Mouse (Mus musculus): Measurements from ENCODE around the gene Csk.

Csk gene

DNA sequence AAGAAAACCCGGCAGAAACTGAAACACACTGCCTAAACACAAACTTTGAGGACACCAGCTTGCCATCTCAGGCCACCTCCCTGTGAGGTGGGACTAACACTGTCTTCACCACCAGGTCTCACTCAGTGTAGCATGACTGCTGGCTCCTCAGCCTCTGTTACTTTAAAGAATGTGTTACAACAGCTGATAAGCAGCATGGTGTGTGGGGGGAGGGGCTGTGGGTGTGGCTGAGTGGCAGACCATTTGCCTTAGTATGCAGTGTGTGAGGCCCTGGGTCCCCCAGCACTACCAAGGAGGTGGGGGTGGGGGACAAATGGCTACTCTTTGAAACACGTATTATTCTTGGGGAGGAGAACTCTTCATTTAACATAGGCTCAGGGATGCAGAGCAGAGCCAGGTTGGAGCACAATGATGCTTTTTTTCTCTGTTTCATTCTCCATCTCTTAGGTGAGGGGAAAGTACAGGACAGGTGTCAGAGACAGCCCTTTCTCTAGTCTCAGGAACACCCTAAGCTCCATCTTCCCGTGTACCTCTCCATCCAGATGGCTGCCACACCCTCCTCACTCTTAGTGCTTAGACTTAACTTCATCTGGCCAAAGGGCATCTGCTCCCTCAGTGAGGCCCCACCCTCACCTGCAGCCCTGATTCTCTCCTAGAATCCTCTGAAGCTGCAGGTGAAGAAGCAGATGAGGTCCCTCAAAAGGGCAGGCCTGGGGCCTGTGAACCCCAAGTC lies 52.6 kb downstream of the Csk start:
- peak; percentile 67 for DNase-seq (ENCODE audit: low spot score)

DNA sequence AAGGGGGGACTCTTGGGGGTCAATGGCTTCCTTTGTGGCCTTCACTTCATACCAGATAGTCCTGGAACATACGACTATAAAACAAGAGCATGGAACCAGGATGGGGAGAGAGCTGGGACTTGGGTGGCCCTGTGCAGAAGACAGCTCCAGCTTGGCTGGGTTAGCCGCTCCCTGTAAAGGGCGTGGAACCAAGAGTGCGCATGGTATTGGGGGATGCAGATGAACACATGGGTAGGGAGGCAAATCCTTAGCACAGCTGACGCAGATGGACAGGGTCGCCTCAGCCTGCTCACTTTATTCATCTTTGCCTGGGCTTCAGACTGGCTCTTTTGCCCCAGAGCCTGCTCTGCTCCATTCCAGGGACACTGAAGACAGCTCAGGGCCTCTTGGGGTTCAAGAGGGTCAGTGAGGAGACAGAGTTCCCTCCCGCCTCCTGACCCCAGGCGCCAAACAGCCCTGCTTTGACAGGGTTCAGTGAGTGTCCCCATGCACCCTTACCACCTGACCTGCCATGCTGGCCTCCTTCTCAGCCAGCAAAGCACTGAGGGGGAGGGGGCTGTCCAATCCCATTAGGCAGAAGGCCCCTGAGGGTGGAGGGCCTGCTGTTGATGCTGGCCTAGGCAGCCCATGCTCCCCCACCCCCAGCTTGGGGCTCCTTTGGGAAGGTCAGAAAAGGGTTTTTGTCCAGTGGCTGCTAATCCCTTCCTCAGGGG lies 54.4 kb downstream of the Csk start:
- DNase-seq (ENCODE audit: low spot score) = peak; percentile 52

DNA sequence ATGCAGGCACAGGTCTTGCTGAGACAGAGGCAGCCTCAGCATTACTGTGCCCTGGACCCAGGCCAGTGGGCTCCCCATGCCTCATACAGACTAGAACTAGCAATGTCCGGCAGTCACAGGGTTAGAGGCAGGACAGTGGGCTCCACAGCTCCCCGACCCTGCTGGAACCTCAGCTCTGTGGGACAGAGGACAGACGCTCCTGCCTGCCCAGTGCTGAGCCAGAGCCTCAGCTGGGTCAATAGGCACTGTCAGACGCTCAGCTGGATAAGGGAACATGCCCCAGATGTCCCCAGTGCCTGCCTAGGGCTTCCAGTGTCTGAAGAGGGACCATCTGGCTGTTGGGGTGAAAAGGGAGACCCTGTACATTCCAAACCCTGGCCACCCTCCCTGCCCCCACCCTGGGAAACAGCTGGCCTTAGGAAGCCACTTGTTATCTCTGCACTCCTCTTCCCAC lies 55.5 kb downstream of the Csk start:
- peak; percentile 31 for DNase-seq (ENCODE audit: low spot score)

DNA sequence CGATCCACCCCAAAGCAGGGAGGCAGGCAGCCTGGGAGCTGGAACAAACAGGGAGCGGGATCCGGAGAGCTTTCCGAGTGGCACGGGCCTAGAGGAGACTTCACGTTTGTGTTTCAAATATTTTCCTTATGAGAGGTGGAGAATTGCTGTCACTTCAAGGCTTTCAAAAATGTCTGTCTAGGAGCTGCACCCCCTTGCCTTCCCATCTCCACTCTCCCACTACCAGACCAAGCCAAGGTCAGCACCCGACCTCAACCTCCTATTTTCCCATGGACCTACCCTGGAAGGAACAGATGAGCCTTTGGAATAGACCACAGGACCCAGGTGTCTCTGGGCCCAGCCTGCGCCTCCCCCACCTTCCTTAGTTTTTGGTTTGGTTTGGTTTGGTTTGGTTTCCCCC lies 56.2 kb downstream of the Csk start:
- no peak for DNase-seq (ENCODE audit: low spot score)

DNA sequence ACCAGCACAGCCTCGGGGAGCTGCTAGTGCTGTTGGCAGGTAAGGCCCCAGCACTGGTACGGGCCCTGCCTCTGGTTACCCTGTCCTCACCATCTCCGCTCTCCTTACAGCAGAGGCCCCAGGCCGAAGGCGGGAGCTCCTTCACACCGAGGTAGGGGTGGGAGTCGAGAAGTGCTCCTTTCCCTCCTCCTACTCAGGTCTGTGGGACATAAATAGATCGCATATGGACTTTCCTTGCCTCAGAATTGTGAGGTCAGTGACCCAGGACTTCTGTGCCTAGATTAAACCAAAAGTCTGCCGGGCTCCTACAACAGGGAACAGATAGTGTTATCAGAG lies 59.3 kb downstream of the Csk start:
- no peak for DNase-seq (ENCODE audit: low spot score)

DNA sequence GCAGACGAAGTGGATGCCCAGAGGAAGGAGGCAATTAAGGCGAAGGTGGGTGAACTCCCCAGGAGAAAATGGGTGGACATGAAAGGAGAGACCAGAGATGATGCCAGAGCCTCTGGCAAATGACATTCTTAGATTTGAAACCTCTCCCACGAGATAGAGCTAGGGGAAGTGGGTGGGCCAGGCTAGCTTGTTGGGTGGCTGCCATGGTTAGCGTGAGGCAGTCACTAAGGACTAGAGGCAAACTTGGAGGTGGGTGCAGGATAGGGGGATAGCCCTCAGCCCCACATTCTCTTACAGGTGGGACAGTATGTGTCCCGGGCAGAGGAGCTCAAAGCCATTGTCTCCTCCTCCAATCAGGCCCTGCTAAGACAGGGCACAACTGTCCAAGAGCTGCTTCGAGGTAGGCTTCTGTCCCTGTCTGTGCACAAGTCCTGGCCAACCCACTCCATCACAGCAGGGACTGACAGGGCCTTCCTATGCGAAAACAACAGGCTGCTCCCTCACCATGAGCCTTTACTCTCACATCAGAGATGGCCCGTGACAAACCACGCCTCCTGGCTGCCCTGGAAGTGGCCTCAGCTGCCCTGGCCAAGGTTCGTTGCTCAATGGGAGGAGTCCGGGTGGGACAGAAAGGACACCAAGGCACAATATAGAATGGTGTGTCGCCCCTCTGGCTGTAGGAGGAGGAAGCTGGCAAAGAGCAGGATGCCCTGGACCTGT lies 59.8 kb downstream of the Csk start:
- DNase-seq (ENCODE audit: low spot score) = peak; percentile 39

DNA sequence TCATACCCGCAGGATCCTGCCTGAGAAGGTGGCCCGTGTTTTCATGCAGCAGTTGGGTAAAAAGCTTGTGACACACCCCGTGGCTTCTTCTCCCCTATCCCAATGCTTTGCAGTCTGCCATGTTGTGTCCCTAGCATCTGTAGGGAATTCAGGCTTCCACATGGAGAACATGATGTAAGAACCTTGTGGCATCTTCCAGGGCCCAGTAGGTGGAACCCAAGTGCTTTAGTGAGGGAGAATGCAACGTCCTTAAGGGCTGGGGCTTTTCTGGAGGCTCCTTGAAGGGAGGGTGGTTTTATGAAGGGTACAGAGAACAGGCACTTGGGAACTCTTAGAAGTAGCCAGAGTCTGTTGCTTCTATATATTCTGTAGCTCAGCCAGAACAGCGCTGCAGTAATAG lies 62.7 kb downstream of the Csk start:
- peak; percentile 42 for DNase-seq (ENCODE audit: low spot score)

DNA sequence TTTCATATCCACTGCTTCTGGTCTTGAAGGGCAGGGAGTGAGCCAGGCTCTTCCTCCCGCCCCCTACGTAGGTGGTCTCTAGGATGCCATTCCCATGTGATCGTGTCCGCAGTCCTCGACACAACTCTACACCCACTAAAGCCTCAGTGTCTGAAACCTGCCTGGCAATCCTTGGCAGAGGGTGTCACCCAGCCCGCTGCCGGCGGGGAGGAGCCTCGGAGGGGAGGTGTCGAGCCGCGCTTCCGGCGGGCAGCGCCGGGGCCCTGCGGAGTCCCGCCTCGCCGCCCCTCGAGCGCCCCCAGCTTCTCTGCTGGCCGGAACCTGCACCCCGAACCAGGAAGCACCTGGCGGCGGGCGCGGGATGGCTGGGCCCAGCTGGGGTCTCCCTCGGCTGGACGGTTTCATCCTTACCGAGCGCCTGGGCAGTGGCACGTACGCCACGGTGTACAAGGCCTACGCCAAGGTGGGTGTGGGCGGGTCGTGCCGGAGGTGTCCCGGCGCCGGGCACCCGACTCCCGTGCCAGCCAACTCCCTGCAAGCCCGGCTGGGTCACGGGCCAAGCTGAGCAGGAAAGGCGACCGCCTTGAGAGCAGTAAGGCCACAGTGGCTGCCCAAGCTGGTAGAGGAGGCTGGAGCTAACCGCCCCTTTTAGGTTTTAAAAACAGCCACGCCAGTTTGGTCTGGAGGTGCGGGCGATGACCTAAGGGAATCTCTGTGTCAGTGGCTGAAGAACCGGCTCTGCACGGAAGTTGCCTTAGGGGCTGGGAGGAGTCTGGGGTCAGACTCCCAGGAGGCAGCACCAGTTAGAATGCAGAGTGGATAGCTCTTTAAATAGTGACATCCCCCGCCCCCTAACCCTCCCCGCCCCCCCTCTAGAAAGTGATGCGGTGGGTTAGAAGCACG lies 64.0 kb downstream of the Csk start, which contains the start of gene Ulk3:
TSS of gene Ulk3 (plus strand) at position 229 of the 903 bp plus-strand sequence.
- DNase-seq (ENCODE audit: low spot score) = peak; percentile 76

DNA sequence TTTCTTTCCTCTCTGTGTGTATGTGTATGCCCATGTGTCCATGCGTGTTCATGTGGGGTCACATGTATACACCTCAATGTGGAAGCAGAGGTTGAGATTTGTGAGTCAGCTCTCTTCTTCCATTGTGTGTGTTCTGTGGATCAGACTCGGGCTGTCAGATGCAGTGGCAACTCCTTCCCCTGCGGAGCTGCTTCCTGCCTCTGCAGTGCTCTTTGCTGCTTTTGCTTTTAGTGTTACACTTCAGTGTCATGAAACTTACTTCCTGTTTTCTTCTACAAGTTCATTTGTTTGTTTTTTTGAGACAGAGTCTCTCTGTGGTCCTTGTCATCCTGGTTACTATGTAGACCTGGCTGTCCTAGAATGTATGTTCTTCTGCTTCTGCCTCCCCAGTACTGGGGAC lies 68.4 kb downstream of the Csk start:
- no peak for DNase-seq (ENCODE audit: low spot score)

DNA sequence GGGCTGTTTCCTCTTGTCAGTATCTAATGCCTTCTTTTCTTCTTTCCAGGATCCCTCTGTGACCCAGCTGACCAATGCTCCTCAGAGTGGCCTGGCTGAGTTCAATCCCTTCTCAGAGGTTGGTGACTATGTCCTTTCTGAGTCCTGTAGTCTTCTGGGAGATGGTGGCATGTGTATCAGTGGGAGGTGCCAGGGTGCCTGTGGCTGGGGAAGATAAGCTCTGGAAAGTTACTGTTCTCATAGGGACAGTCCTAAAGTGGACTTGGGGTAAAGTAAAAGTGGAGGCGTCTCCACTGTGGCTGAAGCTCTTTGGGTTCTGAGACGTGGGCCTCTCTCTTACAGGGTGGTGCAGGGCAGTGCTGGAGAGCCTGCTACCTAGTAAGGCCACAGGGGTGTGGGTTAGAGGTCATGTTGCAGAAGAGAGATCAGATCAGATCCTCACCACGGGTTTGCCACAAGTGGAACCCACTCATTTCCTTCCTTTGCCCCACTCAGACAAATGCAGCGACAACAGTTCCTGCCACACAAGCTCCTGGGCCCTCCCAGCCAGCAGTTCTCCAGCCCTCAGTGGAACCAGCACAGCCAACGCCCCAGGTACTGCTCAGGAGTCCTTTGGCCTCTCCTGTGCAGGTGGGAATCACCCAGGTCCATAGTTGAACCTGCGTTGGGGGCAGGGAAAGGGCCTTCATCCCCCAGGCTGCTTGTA lies 76.1 kb downstream of the Csk start:
- no peak for DNase-seq (ENCODE audit: low spot score)

Measured in embryo, embryonic 10.5 days (tissue).